Mouse (Mus musculus) layer of hippocampus, adult 9-10 months (tissue): ENCODE data around the gene Fam161b.
"Not testable (repeated sequence)": the region's sequence is repeated elsewhere in the genome, so short reads cannot be mapped to it uniquely, and the experiment has no call there.

Experiments
- DNase-seq: peaks from one replicate; pipeline ENCODE4 v3.0.0; 2022; ENCODE audit warnings: low spot score

Fam161b gene

DNA sequence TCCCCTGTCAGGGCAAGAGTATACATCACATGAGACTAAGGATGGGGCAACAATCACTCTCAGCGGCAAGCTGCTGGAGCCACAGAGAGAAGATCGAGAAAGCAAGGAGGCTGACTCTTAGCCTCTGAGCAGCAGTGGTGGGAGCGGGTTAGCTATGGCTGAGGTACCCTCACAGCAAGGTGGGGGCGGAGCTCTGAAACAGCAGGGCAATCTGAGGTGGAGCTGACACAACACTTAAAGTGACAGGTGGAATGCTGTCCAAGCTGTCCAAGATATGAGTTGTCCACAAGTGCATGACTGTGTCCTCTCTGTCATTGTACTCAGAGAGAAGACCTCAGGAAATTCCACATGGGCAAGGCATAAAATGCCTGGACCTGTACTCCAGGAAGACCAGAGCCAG, 20.7 kb upstream of the Fam161b start:
- DNase-seq = no peak

DNA sequence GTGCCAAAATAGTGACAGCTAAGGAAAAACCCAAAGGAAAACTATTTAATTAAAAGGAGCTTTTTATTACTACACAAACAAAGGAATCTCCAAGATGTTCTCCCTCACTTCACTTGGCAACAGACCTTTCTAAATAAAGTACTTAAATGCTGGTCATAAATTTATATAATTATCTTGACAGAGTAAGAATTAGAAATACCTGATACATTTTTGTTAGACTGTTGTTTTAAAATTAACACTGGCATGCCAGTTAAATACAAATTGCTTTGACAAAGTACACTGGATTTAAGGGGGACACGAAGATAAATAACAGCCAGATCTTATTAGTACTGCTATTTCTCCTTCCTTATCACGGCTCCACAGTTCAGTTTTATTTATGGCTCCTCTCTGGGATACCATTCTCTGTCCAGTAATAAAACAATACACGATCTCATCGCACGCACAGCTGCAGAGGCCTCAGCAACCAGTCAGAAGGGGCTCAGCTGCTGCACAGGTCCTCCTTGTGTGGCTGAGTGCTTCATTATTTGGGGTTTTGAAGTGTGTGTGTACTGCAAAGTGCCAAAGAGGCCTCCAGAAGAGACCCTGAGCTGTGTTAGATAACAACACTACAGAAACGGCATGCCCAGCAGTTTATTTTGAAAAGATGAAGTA, 12.3 kb upstream of the Fam161b start:
- DNase-seq = no peak

DNA sequence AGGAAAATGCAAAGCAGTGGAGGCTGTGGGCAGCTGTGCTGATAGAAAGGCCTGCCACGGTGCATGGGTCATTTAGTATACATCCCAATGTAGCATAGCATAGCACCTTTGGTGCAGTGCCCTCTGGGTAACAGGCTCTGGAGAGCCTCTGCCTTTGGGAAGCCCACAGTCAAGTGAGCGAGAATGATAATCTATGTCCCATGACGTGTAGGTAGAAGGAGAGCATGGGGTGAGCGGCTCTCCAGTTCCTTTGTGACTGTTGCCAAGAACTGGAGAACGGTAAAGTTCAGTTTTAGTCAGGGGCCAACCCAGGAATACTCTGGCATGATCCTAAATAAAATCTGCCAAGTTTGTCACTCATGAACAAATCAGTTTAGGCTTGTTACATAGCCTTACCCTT, 10.0 kb upstream of the Fam161b start:
- DNase-seq = no peak

DNA sequence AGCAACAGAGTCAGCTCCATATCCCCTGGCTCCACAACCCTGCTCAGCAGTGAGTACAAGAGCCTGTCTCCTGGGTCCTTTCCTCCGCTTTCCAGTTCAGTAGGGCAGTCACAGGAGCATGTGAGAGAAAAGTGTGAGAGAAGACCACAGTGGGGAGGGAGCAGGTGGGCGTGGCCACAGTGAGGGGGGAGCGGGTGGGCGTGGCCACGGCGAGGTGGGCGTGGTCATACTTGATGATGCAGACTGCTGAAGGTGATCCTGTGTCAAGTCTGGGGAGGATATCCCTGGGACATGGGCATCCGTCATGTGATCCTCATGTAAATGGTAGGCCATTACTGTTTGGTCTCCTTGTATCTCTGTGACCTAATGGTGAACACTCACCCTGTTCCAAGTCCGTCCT, 5.3 kb upstream of the Fam161b start:
- DNase-seq = no peak

- DNase-seq = no peak
These were observed 3.5 kb upstream of the Fam161b start for GRCm38 (mm10) chr12:84365137-84365536.

DNA sequence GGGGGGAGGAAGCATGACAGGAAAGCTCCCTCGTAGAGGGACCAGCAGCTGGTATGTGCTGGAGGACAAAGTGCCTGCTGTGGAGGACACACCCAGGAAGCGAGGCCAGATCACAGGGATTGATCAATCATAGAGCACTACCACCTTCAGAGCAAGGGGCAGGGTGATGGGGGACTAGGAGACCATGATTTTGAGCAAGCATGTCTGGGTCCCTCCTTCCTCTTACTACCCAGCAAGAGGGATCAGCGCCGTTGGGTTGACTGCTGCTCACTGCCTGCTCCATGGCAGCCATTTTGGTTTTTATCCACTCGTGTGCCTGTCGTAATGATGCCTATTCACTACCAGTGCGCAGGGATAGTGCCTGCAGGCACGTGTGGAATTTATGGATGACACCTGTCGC, 2.7 kb upstream of the Fam161b start:
- no peak for DNase-seq

DNA sequence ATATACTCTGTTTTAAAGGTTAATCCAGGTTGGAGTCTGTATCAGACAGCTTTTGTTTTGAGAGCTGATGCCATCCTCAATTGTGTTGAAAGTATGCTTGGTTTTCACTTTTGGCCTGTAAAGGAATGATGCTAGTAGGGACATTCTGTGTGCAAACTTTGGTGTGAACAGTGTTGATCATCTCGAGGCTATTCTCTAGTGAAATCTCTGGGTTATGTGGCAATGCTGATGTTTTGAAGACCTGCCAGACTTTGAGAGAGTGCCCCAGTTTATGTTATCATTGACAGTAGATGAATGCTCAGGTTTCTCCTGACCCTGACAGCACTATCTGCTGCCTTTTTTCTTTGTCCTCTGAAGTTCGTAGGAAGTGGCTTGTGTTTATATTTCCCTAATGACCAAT, 1.2 kb upstream of the Fam161b start:
- DNase-seq = no peak

DNA sequence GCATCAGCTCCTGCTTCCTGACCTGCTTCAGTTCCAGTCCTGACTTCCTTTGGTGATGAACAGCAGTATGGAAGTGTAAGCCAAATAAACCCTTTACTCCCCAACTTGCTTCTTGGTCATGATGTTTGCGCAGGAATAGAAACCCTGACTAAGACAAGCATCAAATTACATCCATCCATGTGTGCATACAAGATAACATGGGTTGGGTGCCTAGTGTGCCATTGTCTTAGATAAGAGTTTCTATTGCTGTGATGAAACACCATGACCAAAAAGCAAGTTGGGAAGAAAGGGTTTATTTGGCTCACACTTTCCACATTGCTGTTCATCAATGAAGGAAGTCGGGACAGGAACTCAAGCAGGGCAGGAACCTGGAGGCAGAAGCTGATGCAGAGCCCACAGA, 2.9 kb downstream of the Fam161b start:
- DNase-seq = not testable (repeated sequence)

DNA sequence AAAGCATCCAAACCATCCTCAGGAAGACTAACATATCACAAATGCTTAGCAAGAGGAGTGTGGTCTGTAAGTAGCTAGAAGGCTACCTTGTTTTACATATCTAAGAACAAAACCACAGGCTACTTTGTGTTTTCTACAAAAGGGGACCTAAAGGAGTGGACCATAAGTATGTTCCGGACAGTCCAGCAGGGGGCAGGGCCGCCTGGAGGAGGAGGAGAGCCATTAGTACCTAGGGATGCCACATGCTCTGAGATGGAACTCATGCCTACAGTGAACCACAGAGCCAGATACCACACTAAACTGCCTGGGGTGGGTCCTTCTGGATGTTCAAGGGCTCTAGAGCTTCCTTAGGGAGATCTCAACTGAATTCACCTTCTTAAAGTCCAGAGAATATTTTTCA, 14.4 kb downstream of the Fam161b start:
- no peak for DNase-seq

GRCm38 (mm10) chr12:84336963-84337625, 24.5 kb downstream of the Fam161b start:
- no peak for DNase-seq

DNA sequence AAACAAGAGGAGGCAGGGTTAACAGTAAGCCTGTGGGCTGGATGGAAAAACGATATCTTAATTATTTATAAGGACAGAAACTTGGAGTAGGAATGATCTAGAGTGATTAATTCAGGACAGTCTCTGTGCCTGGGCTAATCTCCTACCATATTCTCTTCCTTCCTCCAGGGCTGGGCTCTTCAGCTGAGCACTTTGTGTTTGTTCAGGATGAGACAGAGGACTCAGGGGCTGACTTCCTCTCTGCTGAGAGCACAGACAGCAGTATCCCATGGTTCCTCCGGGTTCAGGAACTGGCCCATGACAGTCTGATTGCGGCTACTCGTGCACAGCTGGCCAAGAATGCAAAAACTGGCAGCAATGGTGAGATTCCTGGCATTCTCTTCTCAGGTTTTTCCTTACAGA, 34.5 kb downstream of the Fam161b start:
- DNase-seq = no peak

- peak; percentile 56 for DNase-seq
These were observed 44.7 kb downstream of the Fam161b start, which contains the start of gene Zfp410 for GRCm38 (mm10) chr12:84316721-84317621. Gene Zfp410, plus strand, starts transcription at chr12:84316852.

DNA sequence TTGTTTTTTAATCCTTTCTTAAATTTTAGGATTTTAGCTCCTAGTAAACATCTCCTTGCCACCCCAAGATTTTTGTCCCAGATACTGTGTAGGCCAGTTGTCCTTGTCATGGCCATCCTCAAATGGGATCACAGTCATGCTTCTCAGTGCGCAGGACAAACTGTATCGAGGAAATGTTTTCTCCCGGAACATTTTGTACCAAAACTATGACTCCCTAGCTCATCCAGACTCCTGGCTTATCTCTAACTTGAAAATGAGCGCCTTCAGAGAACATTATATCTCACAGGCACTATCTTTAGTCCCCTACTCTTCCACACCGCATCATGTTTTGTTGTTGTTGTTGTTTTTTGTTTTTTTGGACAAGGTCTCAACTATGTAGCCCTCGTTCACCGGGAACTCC, 45.6 kb downstream of the Fam161b start:
- no peak for DNase-seq

DNA sequence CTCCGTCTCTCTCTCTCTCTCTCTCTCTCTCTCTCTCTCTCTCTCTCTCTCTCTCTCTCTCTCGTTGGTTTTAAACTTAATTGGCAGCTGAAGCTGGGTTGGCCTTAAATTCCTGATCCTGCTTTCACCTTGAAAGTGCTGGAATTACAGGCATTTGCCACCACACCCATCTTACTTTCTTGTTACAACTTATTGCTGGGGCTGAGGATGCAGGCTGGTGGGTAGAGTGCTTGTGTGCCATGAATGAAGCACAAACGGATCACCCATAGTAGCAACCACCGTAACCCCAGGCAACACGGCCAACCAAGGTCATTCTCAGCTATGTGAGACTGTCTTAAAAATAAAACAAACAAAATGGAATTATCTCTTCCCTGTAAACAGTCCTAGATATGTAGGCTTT, 50.3 kb downstream of the Fam161b start:
- DNase-seq = no peak

DNA sequence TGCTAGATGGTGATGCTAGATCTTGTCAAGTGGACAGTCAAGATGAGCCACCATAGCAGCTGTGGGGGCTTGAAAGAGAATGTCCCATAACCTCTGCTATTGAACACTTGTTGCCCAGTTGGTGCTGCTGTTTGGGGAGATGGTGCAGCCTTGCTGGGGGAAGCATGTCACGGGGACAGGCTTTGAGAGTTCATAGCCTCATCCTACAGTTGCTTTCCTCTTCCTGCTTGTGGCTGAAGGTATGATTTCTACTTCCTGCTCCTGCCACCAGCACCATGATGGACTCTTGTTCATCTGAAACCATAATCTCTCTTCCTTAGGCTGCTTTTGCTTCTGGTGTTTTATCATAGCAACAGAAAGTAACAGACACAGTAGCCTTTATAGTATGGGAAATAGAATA, 57.1 kb downstream of the Fam161b start:
- no peak for DNase-seq

DNA sequence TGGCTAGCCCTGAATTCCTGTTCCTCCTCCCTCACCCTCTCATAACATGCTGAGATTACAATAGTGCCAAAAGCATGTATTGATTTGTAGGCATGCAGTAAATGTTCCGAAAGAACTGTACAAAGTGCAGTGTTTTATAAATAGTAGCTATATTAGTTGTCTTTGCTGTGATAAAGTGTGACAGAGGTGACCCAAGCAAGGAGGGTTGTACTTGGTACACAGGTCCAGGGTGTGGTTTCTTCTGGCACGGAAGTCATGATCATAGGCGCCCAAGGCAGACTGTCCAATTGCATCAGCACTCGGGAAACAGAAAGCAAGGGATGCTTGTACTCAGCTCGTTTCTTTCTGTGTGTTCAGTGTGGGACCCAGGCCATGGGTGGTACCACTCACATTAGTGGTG, 57.5 kb downstream of the Fam161b start:
- DNase-seq = no peak

DNA sequence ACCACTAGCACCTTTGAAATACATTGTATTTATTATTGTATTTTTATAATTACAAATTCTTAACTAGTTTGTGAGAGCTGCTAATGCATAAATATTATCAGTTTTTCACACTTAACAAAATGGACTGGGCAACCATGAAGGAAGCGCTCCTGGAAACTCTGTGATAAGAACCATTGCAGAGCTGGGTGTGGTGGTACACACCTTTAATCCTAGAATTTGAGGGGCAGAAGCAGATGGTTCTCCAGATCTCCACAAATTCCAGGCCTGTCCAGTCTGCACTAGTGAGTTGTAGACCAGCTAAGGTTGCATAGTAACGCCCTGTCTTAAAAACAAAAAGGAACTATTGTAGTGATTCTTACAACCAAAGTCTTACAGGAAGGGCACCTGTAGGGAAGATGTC, 62.4 kb downstream of the Fam161b start:
- DNase-seq = no peak

DNA sequence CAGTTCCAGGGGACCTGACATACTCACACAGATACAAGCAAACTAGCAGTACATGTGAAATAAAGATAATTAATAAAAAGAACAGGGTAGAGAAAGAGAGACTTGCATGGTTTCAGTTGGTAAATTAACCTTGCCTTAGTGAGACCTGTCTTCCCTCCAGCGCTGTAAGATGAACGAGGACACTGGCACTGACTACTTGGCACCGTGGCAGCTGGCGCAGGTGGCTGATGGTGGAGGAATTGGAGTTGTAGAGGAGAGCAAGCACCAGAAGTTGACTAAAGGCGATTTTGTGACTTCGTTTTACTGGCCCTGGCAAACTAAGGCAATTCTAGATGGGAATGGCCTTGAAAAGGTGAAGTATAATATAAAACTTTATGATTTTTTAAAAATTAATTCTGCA, 63.8 kb downstream of the Fam161b start:
- no peak for DNase-seq
